Mouse (Mus musculus): ENCODE data around the gene 1190005I06Rik.
"Not testable (repeated sequence)": the region's sequence is repeated elsewhere in the genome, so short reads cannot be mapped to it uniquely, and the experiment has no call there.

1190005I06Rik gene

GRCm38 (mm10) chr8:120647532-120647931, at the start of gene 1190005I06Rik:
TSS of gene 1190005I06Rik (minus strand) at chr8:120647632.
- no peak for DNase-seq (ENCODE audit: low spot score)

- DNase-seq (ENCODE audit: low spot score), result no peak
Measured at GRCm38 (mm10) chr8:120696401-120697153, 49.1 kb upstream of the 1190005I06Rik start.

- peak; percentile 59 for DNase-seq (ENCODE audit: low spot score)
Measured at GRCm38 (mm10) chr8:120693861-120694493, 46.5 kb upstream of the 1190005I06Rik start.

GRCm38 (mm10) chr8:120692934-120693333, 45.5 kb upstream of the 1190005I06Rik start:
- DNase-seq (ENCODE audit: low spot score), result no peak

- no peak for DNase-seq (ENCODE audit: low spot score)
Measured at GRCm38 (mm10) chr8:120688511-120688910, 41.1 kb upstream of the 1190005I06Rik start.

GRCm38 (mm10) chr8:120687786-120688185, 40.4 kb upstream of the 1190005I06Rik start:
- no peak for DNase-seq (ENCODE audit: low spot score)

- no peak for DNase-seq (ENCODE audit: low spot score)
Measured at GRCm38 (mm10) chr8:120686576-120686975, 39.1 kb upstream of the 1190005I06Rik start.

GRCm38 (mm10) chr8:120686051-120686450, 38.6 kb upstream of the 1190005I06Rik start:
- DNase-seq (ENCODE audit: low spot score), result no peak

GRCm38 (mm10) chr8:120685591-120685990, 38.2 kb upstream of the 1190005I06Rik start:
- no peak for DNase-seq (ENCODE audit: low spot score)

- DNase-seq (ENCODE audit: low spot score), result no peak
Measured at GRCm38 (mm10) chr8:120685097-120685496, 37.7 kb upstream of the 1190005I06Rik start.

- DNase-seq (ENCODE audit: low spot score), result no peak
Measured at GRCm38 (mm10) chr8:120684082-120684481, 36.6 kb upstream of the 1190005I06Rik start.

GRCm38 (mm10) chr8:120683602-120684001, 36.2 kb upstream of the 1190005I06Rik start:
- DNase-seq (ENCODE audit: low spot score), result peak; percentile 37

GRCm38 (mm10) chr8:120681113-120681512, 33.7 kb upstream of the 1190005I06Rik start:
- DNase-seq (ENCODE audit: low spot score), result no peak

GRCm38 (mm10) chr8:120680405-120680804, 33.0 kb upstream of the 1190005I06Rik start:
- not testable (repeated sequence) for DNase-seq (ENCODE audit: low spot score)

- DNase-seq (ENCODE audit: low spot score), result peak; percentile 53
Measured at GRCm38 (mm10) chr8:120679629-120680387, 32.4 kb upstream of the 1190005I06Rik start.

GRCm38 (mm10) chr8:120678447-120678846, 31.0 kb upstream of the 1190005I06Rik start:
- peak; percentile 72 for DNase-seq (ENCODE audit: low spot score)

GRCm38 (mm10) chr8:120675718-120676117, 28.3 kb upstream of the 1190005I06Rik start:
- DNase-seq (ENCODE audit: low spot score), result no peak

GRCm38 (mm10) chr8:120673298-120673697, 25.9 kb upstream of the 1190005I06Rik start:
- no peak for DNase-seq (ENCODE audit: low spot score)

- DNase-seq (ENCODE audit: low spot score), result no peak
Measured at GRCm38 (mm10) chr8:120672626-120673229, 25.3 kb upstream of the 1190005I06Rik start.

GRCm38 (mm10) chr8:120671775-120672174, 24.3 kb upstream of the 1190005I06Rik start:
- DNase-seq (ENCODE audit: low spot score), result no peak

- DNase-seq (ENCODE audit: low spot score), result peak; percentile 26
Measured at GRCm38 (mm10) chr8:120668374-120668905, 21.0 kb upstream of the 1190005I06Rik start, which contains the start of gene Emc8. TSS of gene Emc8 (minus strand) at chr8:120668573.
